Mouse (Mus musculus) hindbrain, embryonic 11.5 days (tissue): ENCODE results near the gene Pdpk1. TPM values are rescaled to one million over a fixed set of nuclear protein-coding genes. Genes with fewer than 3 reads are reported as not detected.

Experiments
- ATAC-seq: fragments of 200-750 bp; cut with Nextera tagmentation; 2 replicates; pipeline ENCODE4 v1.8.0; 2017; ENCODE audit warnings: mild to moderate bottlenecking, moderate TSS enrichment, moderate library complexity; ENCODE audit not compliant: low FRiP score
- DNase-seq: peaks from one replicate; pipeline ENCODE4 v3.0.0-alpha.2; 2015; ENCODE audit warnings: low spot score
- H3K27ac ChIP-seq: fragments of 300-500 bp; sonication (generic); 2 replicates; pipeline ENCODE4 v1.5.1; 2014; ENCODE audit warnings: mild to moderate bottlenecking, low read depth, low read length
- H3K27me3 ChIP-seq: fragments of 300-500 bp; sonication (generic); 2 replicates; pipeline ENCODE4 v1.6.1; 2014; ENCODE audit warnings: mild to moderate bottlenecking, low read length, moderate library complexity, mixed read lengths; ENCODE audit not compliant: control insufficient read depth, insufficient read depth
- H3K36me3 ChIP-seq: fragments of 300-500 bp; sonication (generic); 2 replicates; pipeline ENCODE4 v1.6.1; 2014; ENCODE audit warnings: mild to moderate bottlenecking, low read length, moderate library complexity, mixed read lengths; ENCODE audit not compliant: control insufficient read depth, insufficient read depth
- H3K4me1 ChIP-seq: fragments of 300-500 bp; sonication (generic); replicated peaks from 2 replicates; pipeline ENCODE4 v1.6.1; 2014; ENCODE audit warnings: low read length, mixed read lengths; ENCODE audit not compliant: control insufficient read depth, insufficient read depth
- H3K4me2 ChIP-seq: fragments of 300-500 bp; sonication (generic); replicated peaks from 2 replicates; pipeline ENCODE4 v1.6.1; 2014; ENCODE audit warnings: mild to moderate bottlenecking, low read depth, low read length
- H3K4me3 ChIP-seq: fragments of 300-500 bp; sonication (generic); 2 replicates; pipeline ENCODE4 v1.5.1; 2014; ENCODE audit warnings: low read depth, low read length
- H3K9ac ChIP-seq: fragments of 300-500 bp; sonication (generic); 2 replicates; pipeline ENCODE4 v1.6.1; 2014; ENCODE audit warnings: low read depth, low read length
- H3K9me3 ChIP-seq: fragments of 300-500 bp; sonication (generic); 2 replicates; pipeline ENCODE4 v1.6.1; 2016; ENCODE audit warnings: low read length; ENCODE audit not compliant: control insufficient read depth
- WGBS: fragments of 180-500 bp; shearing (Covaris S2); extraction: QIAGEN DNeasy Blood & Tissue Kit; methylation state at CpG from one replicate; pipeline ENCODE4 v1.1.7; 2014; 5-methylcytosine and 5-hydroxymethylcytosine counted together
- polyA plus RNA-seq: library from polyadenylated mRNA; unstranded; fragments of >200 nt; fragmentation: Nextera tagmentation; extraction: Ambion mirVana; gene quantifications from 2 replicates; pipeline ENCODE4 v1.2.1, GENCODE M21; 2014

Pdpk1 gene
- polyA plus RNA-seq, 1 experiment from 2014 or later, result 61.7 TPM

DNA sequence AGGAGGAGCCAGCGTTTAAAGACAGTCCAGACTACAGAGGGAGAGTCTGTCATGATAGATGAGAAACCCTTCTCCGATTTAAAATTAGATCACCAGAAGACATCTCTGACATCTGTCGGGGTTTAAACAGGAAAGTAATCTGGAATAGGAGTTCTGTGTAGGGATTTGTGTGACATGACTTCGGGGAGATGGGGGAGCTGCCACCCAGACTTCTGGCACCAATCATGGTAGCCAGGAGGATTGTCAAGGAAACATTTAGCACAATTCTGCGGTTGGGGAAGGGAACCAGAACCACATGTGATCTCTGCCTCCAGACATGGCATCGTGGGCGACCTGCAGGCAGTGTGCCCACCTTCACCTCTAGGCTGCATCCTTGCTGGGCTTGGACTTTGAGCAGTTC, 121.2 kb downstream of the Pdpk1 start:
- Histone ChIP-seq H3K4me1 (no peaks in the 10 kb centered on the region), H3K4me3 (no peak overlapping the region), H3K9me3 (no peaks in the 10 kb centered on the region), H3K4me2 (no peak overlapping the region), H3K36me3 (no peaks in the 10 kb centered on the region), H3K27ac (no peak overlapping the region), H3K27me3 (no peaks in the 10 kb centered on the region), H3K9ac (no peak overlapping the region)
- WGBS, result 86% methylated on average over 7 of the region's 7 CpGs
- DNase-seq, result no peak
- no peak for ATAC-seq

Other genes with a start within 250 kb of the Pdpk1 start
- gene Dcpp3, start 233.5 kb downstream of the Pdpk1 start, polyA plus RNA-seq, result not detected in 2 replicates
- gene Sbp, start 209.3 kb downstream of the Pdpk1 start, polyA plus RNA-seq, result not detected in 2 replicates
- gene Sbpl, start 195.7 kb downstream of the Pdpk1 start, polyA plus RNA-seq, result not detected in 2 replicates
- not detected in 2 replicates for gene Prss30, start 170.4 kb downstream of the Pdpk1 start, polyA plus RNA-seq
- 0.25 and 0.51 TPM in 2 replicates for gene Prss22, start 152.8 kb downstream of the Pdpk1 start, polyA plus RNA-seq
- gene Prss27, start 112.8 kb downstream of the Pdpk1 start, polyA plus RNA-seq, result 0.19 TPM in 1 of 2 replicates, not detected in the other
- gene Kctd5, start 77.4 kb downstream of the Pdpk1 start, polyA plus RNA-seq, result 79.8 and 87.2 TPM in 2 replicates
- gene Amdhd2, start 12.8 kb upstream of the Pdpk1 start, polyA plus RNA-seq, result 31.1 and 33.1 TPM in 2 replicates
- gene Atp6v0c, start 18.8 kb upstream of the Pdpk1 start, polyA plus RNA-seq, result 499 and 514 TPM in 2 replicates
- 6.2 and 6.3 TPM in 2 replicates for gene Tbc1d24, start 54.6 kb upstream of the Pdpk1 start, polyA plus RNA-seq
- 4.4 and 5.0 TPM in 2 replicates for gene Ntn3, start 58.6 kb upstream of the Pdpk1 start, polyA plus RNA-seq
- gene Tedc2, start 69.9 kb upstream of the Pdpk1 start, polyA plus RNA-seq, result 16.2 and 17.8 TPM in 2 replicates
- 63.6 and 71.7 TPM in 2 replicates for gene Ccnf, start 100.6 kb upstream of the Pdpk1 start, polyA plus RNA-seq
- not detected in 2 replicates for gene Abca17, start 200.1 kb upstream of the Pdpk1 start, polyA plus RNA-seq
- gene Abca3, start 201.0 kb upstream of the Pdpk1 start, polyA plus RNA-seq, result 11.8 and 14.1 TPM in 2 replicates